Mouse (Mus musculus) common myeloid progenitor, adult 5-6 weeks (primary cell): ENCODE measurements at regions not wholly inside any gene's neighbourhood (a gene's known extent, or its start where the extent isn't known, plus 50 kb on each side); places are given as distances from the start of the nearest gene placed in this dataset.

ENCODE experiments used
- ATAC-seq: replicated peaks from 2 replicates; pipeline ENCODE4 v1.8.0; 2016; ENCODE audit warnings: low read depth, mild to moderate bottlenecking, moderate TSS enrichment, inconsistent platforms; ENCODE audit not compliant: poor library complexity, severe bottlenecking

GRCm38 (mm10) chr6:31100084-31100579, 141.3 kb upstream of the Klf14 start:
- ATAC-seq = 0 out of 2 replicates have a peak, but pooled peaks have one; percentile 18

GRCm38 (mm10) chr6:31100749-31101148, 141.9 kb upstream of the Klf14 start:
- ATAC-seq = peak; percentile 35; the same call in 1 of the 2 replicates

GRCm38 (mm10) chr6:31106144-31106836, 147.4 kb upstream of the Klf14 start:
- ATAC-seq = no peak

GRCm38 (mm10) chr6:31106856-31107359, 148.0 kb upstream of the Klf14 start:
- ATAC-seq = no peak

GRCm38 (mm10) chr6:31107360-31107759, 148.5 kb upstream of the Klf14 start:
- no peak for ATAC-seq

- peak; percentile 77 for ATAC-seq
Observed at GRCm38 (mm10) chr6:31107916-31108685, 149.2 kb upstream of the Klf14 start.

- ATAC-seq = no peak
Observed at GRCm38 (mm10) chr6:31109604-31110003, 150.7 kb upstream of the Klf14 start.

- ATAC-seq = no peak
Observed at GRCm38 (mm10) chr6:31112293-31113077, 153.6 kb upstream of the Klf14 start.

- no peak for ATAC-seq
Observed at GRCm38 (mm10) chr6:31113558-31114326, 154.9 kb upstream of the Klf14 start.

GRCm38 (mm10) chr6:31114336-31115335, 155.8 kb upstream of the Klf14 start:
- ATAC-seq = peak; percentile 35

- no peak for ATAC-seq
Observed at GRCm38 (mm10) chr6:31115566-31115965, 156.7 kb upstream of the Klf14 start.

GRCm38 (mm10) chr6:31116365-31116764, 157.5 kb upstream of the Klf14 start:
- ATAC-seq = peak; percentile 73

- ATAC-seq = no peak
Observed at GRCm38 (mm10) chr6:31117666-31118065, 158.8 kb upstream of the Klf14 start.

GRCm38 (mm10) chr6:31121008-31121407, 162.1 kb upstream of the Klf14 start:
- ATAC-seq = no peak

- peak; percentile 9; the same call in 1 of the 2 replicates for ATAC-seq
Observed at GRCm38 (mm10) chr6:31122895-31123294, 164.0 kb upstream of the Klf14 start.

- ATAC-seq = no peak
Observed at GRCm38 (mm10) chr6:31123342-31123990, 164.6 kb upstream of the Klf14 start.

GRCm38 (mm10) chr6:31124076-31124475, 165.2 kb upstream of the Klf14 start:
- no peak for ATAC-seq

- ATAC-seq = no peak
Observed at GRCm38 (mm10) chr6:31124872-31125271, 166.0 kb upstream of the Klf14 start.
